Mouse (Mus musculus): Measurements from ENCODE around the gene Pde11a. TPM values are rescaled to one million over a fixed set of nuclear protein-coding genes. Genes with fewer than 3 reads are reported as not detected.

The Pde11a gene
- polyA plus RNA-seq, 1 experiment from 2014 or later = 0.28 TPM

GRCm38 (mm10) chr2:75998692-75999091 is 339.9 kb downstream of the Pde11a start:
- no peak for TF ChIP-seq CTCF (IDR thresholded peaks at IDR 0.05; ENCODE audit: low read depth)
- DNase-seq = peak; percentile 67
- H3K4me2 ChIP-seq = no peak overlapping the region
- H3K4me3 ChIP-seq (ENCODE audit: low read depth, low read length) = no peak overlapping the region
- no peaks in the 10 kb centered on the region for H3K36me3 ChIP-seq (ENCODE audit: insufficient read depth)
- H3K4me1 ChIP-seq (ENCODE audit: insufficient read depth) = peaks cover 11% of the 10 kb centered on the region; the same call in 1 of the 2 replicates
- no peak overlapping the region for H3K9ac ChIP-seq
- peak; percentile 50; the same call in 1 of the 2 replicates for ATAC-seq (ENCODE audit: insufficient read depth)
- no peaks in the 10 kb centered on the region for H3K9me3 ChIP-seq (ENCODE audit: low read depth, low read length)
- H3K27me3 ChIP-seq (ENCODE audit: insufficient read depth, low read length) = no peaks in the 10 kb centered on the region
- WGBS = 13% methylated on average over 8 of the region's 8 CpGs
- 0 out of 2 replicates have a peak overlapping the region, but pooled peaks have one; percentile 19 for H3K27ac ChIP-seq (ENCODE audit: low read depth)

- 28% methylated on average over 12 of the region's 12 CpGs for WGBS
- Histone ChIP-seq H3K36me3 (ENCODE audit: insufficient read depth) (no peaks in the 10 kb centered on the region), H3K27me3 (ENCODE audit: insufficient read depth, low read length) (no peaks in the 10 kb centered on the region), H3K9me3 (ENCODE audit: low read depth, low read length) (no peaks in the 10 kb centered on the region), H3K4me1 (ENCODE audit: insufficient read depth) (peaks cover 11% of the 10 kb centered on the region; the same call in 1 of the 2 replicates), H3K4me2 (no peak overlapping the region), H3K4me3 (ENCODE audit: low read depth, low read length) (no peak overlapping the region), H3K9ac (no peak overlapping the region), H3K27ac (ENCODE audit: low read depth) (no peak overlapping the region)
- no peak for DNase-seq
- TF ChIP-seq CTCF (IDR thresholded peaks at IDR 0.05; ENCODE audit: low read depth) = no peak
- ATAC-seq (ENCODE audit: insufficient read depth) = no peak
Measured at GRCm38 (mm10) chr2:75997726-75998125, 340.8 kb downstream of the Pde11a start.

- Histone ChIP-seq H3K9me3 (ENCODE audit: low read depth, low read length) (no peaks in the 10 kb centered on the region), H3K27ac (ENCODE audit: low read depth) (no peak overlapping the region), H3K36me3 (ENCODE audit: insufficient read depth) (no peaks in the 10 kb centered on the region), H3K4me2 (no peak overlapping the region), H3K27me3 (ENCODE audit: insufficient read depth, low read length) (no peaks in the 10 kb centered on the region), H3K4me1 (ENCODE audit: insufficient read depth) (peaks cover 25% of the 10 kb centered on the region), H3K9ac (no peak overlapping the region), H3K4me3 (ENCODE audit: low read depth, low read length) (no peak overlapping the region)
- no peak for TF ChIP-seq CTCF (IDR thresholded peaks at IDR 0.05; ENCODE audit: low read depth)
- DNase-seq = no peak
- ATAC-seq (ENCODE audit: insufficient read depth) = no peak
- WGBS = 91% methylated on average over 11 of the region's 11 CpGs
Measured at GRCm38 (mm10) chr2:75994841-75995240, 343.7 kb downstream of the Pde11a start.

GRCm38 (mm10) chr2:75991581-75992205 is 346.9 kb downstream of the Pde11a start:
- TF ChIP-seq CTCF (IDR thresholded peaks at IDR 0.05; ENCODE audit: low read depth) = no peak
- H3K27ac ChIP-seq (ENCODE audit: low read depth) = peak overlapping the region; percentile 5; the same call in 1 of the 2 replicates
- 6% methylated on average over 6 of the region's 6 CpGs for whole genome bisulfite sequencing
- H3K4me2 ChIP-seq = no peak overlapping the region
- no peaks in the 10 kb centered on the region for H3K9me3 ChIP-seq (ENCODE audit: low read depth, low read length)
- no peaks in the 10 kb centered on the region for H3K36me3 ChIP-seq (ENCODE audit: insufficient read depth)
- ATAC-seq (ENCODE audit: insufficient read depth) (peak; percentile 89), DNase-seq (peak; percentile 85)
- no peaks in the 10 kb centered on the region for H3K27me3 ChIP-seq (ENCODE audit: insufficient read depth, low read length)
- H3K9ac ChIP-seq = no peak overlapping the region
- H3K4me3 ChIP-seq (ENCODE audit: low read depth, low read length) = no peak overlapping the region
- H3K4me1 ChIP-seq (ENCODE audit: insufficient read depth) = peaks cover 25% of the 10 kb centered on the region

GRCm38 (mm10) chr2:75990885-75991539 is 347.6 kb downstream of the Pde11a start:
- TF ChIP-seq CTCF (IDR thresholded peaks at IDR 0.05; ENCODE audit: low read depth) = peak; percentile 74
- Histone ChIP-seq H3K4me2 (no peak overlapping the region), H3K9me3 (ENCODE audit: low read depth, low read length) (no peaks in the 10 kb centered on the region), H3K27ac (ENCODE audit: low read depth) (peak overlapping the region; percentile 5; the same call in 1 of the 2 replicates), H3K36me3 (ENCODE audit: insufficient read depth) (no peaks in the 10 kb centered on the region), H3K9ac (no peak overlapping the region), H3K27me3 (ENCODE audit: insufficient read depth, low read length) (no peaks in the 10 kb centered on the region), H3K4me1 (ENCODE audit: insufficient read depth) (peaks cover 25% of the 10 kb centered on the region), H3K4me3 (ENCODE audit: low read depth, low read length) (no peak overlapping the region)
- peak; percentile 80 for DNase-seq
- ATAC-seq (ENCODE audit: insufficient read depth) = no peak
- 42% methylated on average over 13 of the region's 13 CpGs for WGBS

- Histone ChIP-seq H3K9me3 (ENCODE audit: low read depth, low read length) (no peaks in the 10 kb centered on the region), H3K27ac (ENCODE audit: low read depth) (no peak overlapping the region), H3K4me3 (ENCODE audit: low read depth, low read length) (no peak overlapping the region), H3K27me3 (ENCODE audit: insufficient read depth, low read length) (no peaks in the 10 kb centered on the region), H3K9ac (no peak overlapping the region), H3K4me2 (no peak overlapping the region), H3K4me1 (ENCODE audit: insufficient read depth) (peaks cover 25% of the 10 kb centered on the region), H3K36me3 (ENCODE audit: insufficient read depth) (no peaks in the 10 kb centered on the region)
- no peak for TF ChIP-seq CTCF (IDR thresholded peaks at IDR 0.05; ENCODE audit: low read depth)
- no peak for ATAC-seq (ENCODE audit: insufficient read depth)
- 56% methylated on average over 4 of the region's 4 CpGs for WGBS
- DNase-seq = no peak
Measured at GRCm38 (mm10) chr2:75989694-75990093, 348.9 kb downstream of the Pde11a start.

- no peaks in the 10 kb centered on the region for H3K36me3 ChIP-seq (ENCODE audit: insufficient read depth)
- H3K9me3 ChIP-seq (ENCODE audit: low read depth, low read length) = no peaks in the 10 kb centered on the region
- no peaks in the 10 kb centered on the region for H3K27me3 ChIP-seq (ENCODE audit: insufficient read depth, low read length)
- peaks cover 25% of the 10 kb centered on the region for H3K4me1 ChIP-seq (ENCODE audit: insufficient read depth)
- H3K4me3 ChIP-seq (ENCODE audit: low read depth, low read length) = no peak overlapping the region
- DNase-seq (no peak), ATAC-seq (ENCODE audit: insufficient read depth) (no peak)
- H3K4me2 ChIP-seq = peak overlapping the region; percentile 26; the same call in 1 of the 2 replicates
- TF ChIP-seq CTCF (IDR thresholded peaks at IDR 0.05; ENCODE audit: low read depth) = no peak
- H3K9ac ChIP-seq = no peak overlapping the region
- H3K27ac ChIP-seq (ENCODE audit: low read depth) = no peak overlapping the region
- WGBS = 35% methylated on average over 7 of the region's 7 CpGs
Measured at GRCm38 (mm10) chr2:75988779-75989363, 349.7 kb downstream of the Pde11a start.
